Mouse (Mus musculus) embryonic fibroblast, embryonic 13.5 days (primary cell): ENCODE measurements around the gene Epha3. TPM values are rescaled to one million over a fixed set of nuclear protein-coding genes. Genes with fewer than 3 reads are reported as not detected.

Source experiments
- H3K27ac ChIP-seq: 2 replicates; pipeline ENCODE4 v1.5.1; 2012; ENCODE audit warnings: low read length, control low read depth, inconsistent platforms; ENCODE audit not compliant: insufficient read depth
- H3K4me1 ChIP-seq: 2 replicates; pipeline ENCODE4 v1.6.1; 2011; ENCODE audit warnings: low read length; ENCODE audit not compliant: control insufficient read depth, insufficient read depth
- H3K4me3 ChIP-seq: 2 replicates; pipeline ENCODE4 v1.5.1; 2011; ENCODE audit warnings: mild to moderate bottlenecking, control low read depth, low read length; ENCODE audit not compliant: insufficient read depth
- CTCF ChIP-seq: IDR thresholded peaks from 2 replicates; pipeline ENCODE4 v1.5.1; 2011; ENCODE audit warnings: mild to moderate bottlenecking, control low read depth, low read length, moderate library complexity, borderline replicate concordance; ENCODE audit not compliant: insufficient read depth
- POLR2A ChIP-seq: IDR thresholded peaks from 2 replicates; pipeline ENCODE4 v1.6.1; 2011; ENCODE audit warnings: low read depth, mild to moderate bottlenecking, control low read depth, low read length, moderate library complexity
- polyA plus RNA-seq: library from polyadenylated mRNA; stranded (reverse); fragments of >200 nt; gene quantifications from 2 replicates; pipeline ENCODE4 v1.2.4, GENCODE M21; 2011; ENCODE audit warnings: low read depth; ENCODE audit not compliant: missing spikeins, insufficient read length

Epha3 gene
- polyA plus RNA-seq, 1 experiment: 67.0 TPM

DNA sequence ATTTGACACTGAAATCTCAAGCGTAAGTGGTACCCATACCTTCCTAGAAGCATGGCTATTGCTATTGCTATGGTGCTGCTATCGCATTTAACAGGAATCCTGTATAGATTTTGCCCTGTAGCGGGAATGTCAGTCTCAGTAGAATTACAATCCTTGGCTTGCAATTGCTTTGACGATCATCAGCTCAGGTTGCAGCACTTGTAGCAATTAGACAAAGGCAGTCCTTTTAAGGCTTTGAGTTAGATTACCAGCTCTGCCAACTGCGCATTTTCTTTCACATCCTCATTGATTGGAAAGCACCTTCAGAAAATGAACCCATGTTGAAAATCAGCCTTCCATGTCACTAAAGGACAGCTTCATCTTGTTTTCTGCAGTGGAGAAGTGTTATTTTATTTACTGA is 118.5 kb downstream of the Epha3 start:
- Histone ChIP-seq H3K4me1 (peaks cover 3% of the 10 kb centered on the region; the same call in 1 of the 2 replicates), H3K27ac (no peak overlapping the region), H3K4me3 (no peak overlapping the region)
- TF ChIP-seq POLR2A: no peak
- TF ChIP-seq CTCF: no peak

GRCm38 (mm10) chr16:63743208-63743854 is 120.6 kb downstream of the Epha3 start:
- H3K27ac ChIP-seq: no peak overlapping the region

GRCm38 (mm10) chr16:63719235-63719634 is 144.7 kb downstream of the Epha3 start:
- TF ChIP-seq CTCF: no peak
- TF ChIP-seq POLR2A: no peak
- Histone ChIP-seq H3K27ac (no peak overlapping the region), H3K4me1 (no peaks in the 10 kb centered on the region), H3K4me3 (no peak overlapping the region)

More at GRCm38 (mm10) chr16:63743208-63743854, 120.6 kb downstream of the Epha3 start:
- Histone ChIP-seq H3K4me1 (peaks cover 3% of the 10 kb centered on the region; the same call in 1 of the 2 replicates), H3K4me3 (no peak overlapping the region)
- TF ChIP-seq POLR2A: no peak
- TF ChIP-seq CTCF: no peak

GRCm38 (mm10) chr16:63717317-63717716 is 146.7 kb downstream of the Epha3 start:
- no peak overlapping the region for H3K4me3 ChIP-seq

DNA sequence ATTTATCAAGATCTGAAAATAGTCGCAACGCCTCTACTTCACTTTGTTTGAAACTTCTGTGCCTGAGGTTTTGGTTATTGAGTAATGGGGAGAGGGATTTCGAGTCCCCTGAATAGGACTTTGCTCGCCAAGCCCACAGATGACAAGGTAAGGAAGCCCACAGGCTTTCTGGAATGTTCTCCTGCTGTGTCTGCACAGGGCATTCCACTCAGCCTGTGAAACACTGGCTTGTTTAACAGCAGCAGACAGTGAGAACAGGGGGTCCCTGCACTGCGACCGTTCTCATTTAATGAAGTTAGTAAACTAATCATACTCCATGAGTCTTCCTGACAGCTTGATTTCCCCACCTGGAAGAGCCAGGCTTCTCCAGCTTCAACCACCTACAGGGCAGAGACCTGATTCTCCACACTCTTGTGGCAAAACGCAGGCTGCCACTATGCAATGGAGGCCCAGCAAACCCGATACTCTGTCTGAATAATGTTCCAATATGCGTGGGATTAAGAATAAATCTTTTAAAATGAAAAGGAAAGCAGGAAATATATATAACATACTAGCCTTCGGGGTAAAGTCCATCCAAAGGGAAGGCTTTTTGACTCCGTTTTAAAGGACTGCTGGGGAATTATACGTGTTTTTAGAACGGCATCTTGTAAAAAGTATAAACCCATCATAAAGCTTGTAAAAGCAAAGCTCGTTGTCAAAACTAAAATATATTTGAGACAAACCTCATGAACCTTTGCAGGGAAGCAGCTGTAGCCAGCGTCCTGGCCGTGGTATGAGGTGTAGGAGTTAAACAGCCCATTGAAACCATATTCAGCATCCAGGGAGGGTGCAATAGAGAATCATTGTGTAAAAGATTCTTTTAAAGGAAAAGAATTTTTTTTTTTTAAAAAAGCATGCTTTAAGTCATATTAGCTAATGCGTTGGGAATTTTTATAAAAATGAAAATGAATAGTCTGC is 156.8 kb downstream of the Epha3 start:
- H3K27ac ChIP-seq: peak overlapping the region; percentile 21
- H3K4me1 ChIP-seq: no peaks in the 10 kb centered on the region
- TF ChIP-seq CTCF: no peak
- TF ChIP-seq POLR2A: no peak
- no peak overlapping the region for H3K4me3 ChIP-seq

More at GRCm38 (mm10) chr16:63717317-63717716, 146.7 kb downstream of the Epha3 start:
- Histone ChIP-seq H3K27ac (no peak overlapping the region), H3K4me1 (no peaks in the 10 kb centered on the region)
- TF ChIP-seq POLR2A: no peak

DNA sequence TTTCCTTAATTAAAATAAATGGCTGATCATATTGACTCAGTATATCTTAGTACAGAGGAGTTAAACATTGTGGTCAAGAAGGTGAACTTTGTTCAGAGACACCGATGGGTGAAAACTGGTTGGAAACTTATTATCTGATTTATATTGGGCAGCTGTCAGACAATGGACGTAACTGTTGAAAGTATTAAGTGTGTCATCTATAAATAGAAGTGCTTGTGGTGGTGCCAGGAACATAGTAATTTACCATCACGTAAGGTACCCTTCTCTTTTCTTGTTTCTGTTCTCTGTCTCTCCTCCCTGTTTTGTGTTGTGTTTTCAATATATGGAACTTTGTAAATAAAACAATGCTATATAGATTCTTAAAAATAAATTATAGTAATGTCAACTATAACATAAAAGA is 174.6 kb downstream of the Epha3 start:
- H3K4me3 ChIP-seq: no peak overlapping the region
- TF ChIP-seq CTCF (no peak), POLR2A (no peak)
- no peaks in the 10 kb centered on the region for H3K4me1 ChIP-seq
- no peak overlapping the region for H3K27ac ChIP-seq

DNA sequence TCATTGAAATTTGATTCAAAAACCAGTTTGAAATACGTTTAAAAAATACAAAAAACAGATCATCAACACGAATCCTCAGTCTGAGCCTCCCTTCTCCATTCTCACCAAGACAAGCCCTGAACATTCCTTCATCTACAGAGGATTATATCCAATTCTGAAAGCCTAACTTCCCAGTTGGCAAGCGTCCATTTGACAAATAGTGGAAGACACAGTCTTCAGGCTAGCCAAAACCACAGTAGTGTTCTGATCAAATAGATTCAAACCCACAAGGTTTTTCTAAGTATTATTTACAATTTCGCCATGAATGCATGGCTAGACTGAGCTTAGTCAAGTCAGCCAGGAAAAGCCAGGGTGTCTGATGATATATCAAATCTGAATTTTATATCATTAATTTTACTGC is 179.8 kb downstream of the Epha3 start:
- TF ChIP-seq CTCF (no peak), POLR2A (no peak)
- Histone ChIP-seq H3K4me1 (no peaks in the 10 kb centered on the region), H3K4me3 (no peak overlapping the region), H3K27ac (no peak overlapping the region)

DNA sequence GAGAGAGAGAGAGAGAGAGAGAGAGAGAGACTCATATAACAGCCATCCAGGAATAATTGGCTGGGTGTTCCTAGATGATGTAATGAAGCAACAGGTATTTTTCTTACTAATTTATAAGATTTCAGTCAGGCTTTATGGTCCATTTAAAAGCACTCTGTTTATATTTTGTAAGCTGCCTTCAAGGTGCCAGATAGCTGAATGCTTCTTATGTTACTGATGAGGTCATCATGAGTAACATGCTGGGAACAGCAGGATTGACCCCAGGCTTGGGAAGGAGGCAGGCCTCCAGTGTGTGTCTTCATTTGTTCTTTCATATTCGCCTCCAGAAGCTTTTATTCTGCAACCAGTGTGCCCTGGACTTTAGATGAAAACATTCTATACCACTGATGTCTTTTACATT is 189.5 kb downstream of the Epha3 start:
- H3K27ac ChIP-seq: no peak overlapping the region
- H3K4me3 ChIP-seq: no peak overlapping the region
- TF ChIP-seq CTCF: no peak
- TF ChIP-seq POLR2A: no peak
- H3K4me1 ChIP-seq: 0 out of 2 replicates have a peak, but pooled peaks cover 4% of the 10 kb centered on the region

DNA sequence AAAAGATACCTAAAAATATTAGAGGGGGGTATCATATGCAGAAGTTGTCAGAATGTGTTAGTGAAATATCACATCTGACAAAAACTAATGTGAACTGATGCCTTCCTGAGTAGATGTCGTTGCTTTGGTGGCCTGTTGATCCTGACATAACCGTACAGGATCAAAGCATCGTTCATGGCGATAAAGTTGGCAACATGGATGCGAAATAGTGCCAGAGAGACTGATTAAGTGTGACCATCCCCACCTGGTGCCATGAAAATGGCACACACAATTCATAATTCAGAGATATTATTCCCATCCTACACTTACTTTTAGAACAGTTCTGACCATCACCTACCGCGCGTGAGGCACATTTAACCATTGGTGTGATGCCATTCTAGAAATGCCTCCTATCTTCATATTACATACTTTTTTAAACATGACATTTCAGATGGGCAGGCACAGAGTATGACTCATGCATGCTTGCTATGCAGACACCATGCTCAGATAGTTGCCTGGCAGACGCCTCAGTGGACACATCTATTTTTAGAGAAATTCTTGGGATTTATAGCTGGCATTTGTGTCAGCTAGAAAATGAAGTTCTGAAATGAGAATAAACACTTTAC is 190.6 kb downstream of the Epha3 start:
- H3K4me1 ChIP-seq: 0 out of 2 replicates have a peak, but pooled peaks cover 4% of the 10 kb centered on the region
- TF ChIP-seq CTCF: no peak
- TF ChIP-seq POLR2A: no peak
- H3K27ac ChIP-seq: no peak overlapping the region
- H3K4me3 ChIP-seq: no peak overlapping the region
